Mouse (Mus musculus): ENCODE measurements around the gene Sec61a2. TPM values are rescaled to one million over a fixed set of nuclear protein-coding genes. Genes with fewer than 3 reads are reported as not detected.
A peak's percentile ranks its signal among the peaks of the same experiment; 100 is the strongest.

Sec61a2 gene
- polyA plus RNA-seq, 1 experiment: 10.7 TPM

GRCm38 (mm10) chr2:5923786-5924185, 28.6 kb upstream of the Sec61a2 start:
- Histone ChIP-seq H3K27me3 (ENCODE audit: control insufficient read depth, insufficient read depth, low read length) (no peaks in the 10 kb centered on the region), H3K36me3 (ENCODE audit: control insufficient read depth, insufficient read depth, low read length) (no peaks in the 10 kb centered on the region), H3K4me3 (ENCODE audit: low read depth, low read length) (no peak overlapping the region), H3K4me1 (ENCODE audit: control insufficient read depth, insufficient read depth, insufficient read length, low read length) (no peaks in the 10 kb centered on the region; the same call in 1 of the 2 replicates), H3K27ac (ENCODE audit: insufficient read depth, low read depth, low read length) (no peak overlapping the region)
- 84% methylated on average over 9 of the region's 9 CpGs for WGBS
- TF ChIP-seq POLR2A (IDR thresholded peaks at IDR 0.05; ENCODE audit: low read depth, low read length): no peak
- no peak for TF ChIP-seq CTCF (IDR thresholded peaks at IDR 0.05; ENCODE audit: extremely low read depth, insufficient read length, insufficient replicate concordance, low read depth, low read length)

DNA sequence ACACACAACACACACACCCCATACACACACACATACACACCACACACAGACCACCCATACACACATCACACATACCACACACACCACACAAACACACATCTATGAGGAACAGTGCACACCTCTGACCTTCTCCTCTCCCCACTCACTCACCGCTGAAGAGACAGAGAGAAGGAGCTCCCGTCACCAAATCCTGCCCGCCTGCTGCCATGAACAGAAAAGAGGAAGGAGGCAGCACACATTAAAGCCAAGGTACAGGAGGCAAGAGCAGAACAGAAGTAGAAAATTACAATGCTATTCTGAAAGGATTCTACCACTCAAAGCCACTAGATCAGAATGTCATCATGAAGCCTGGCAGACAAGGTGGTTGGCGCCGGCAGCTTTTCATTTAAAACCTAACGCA, 27.6 kb upstream of the Sec61a2 start:
- H3K4me3 ChIP-seq (ENCODE audit: low read depth, low read length): no peak overlapping the region
- no peaks in the 10 kb centered on the region for H3K27me3 ChIP-seq (ENCODE audit: control insufficient read depth, insufficient read depth, low read length)
- no peaks in the 10 kb centered on the region; the same call in 1 of the 2 replicates for H3K4me1 ChIP-seq (ENCODE audit: control insufficient read depth, insufficient read depth, insufficient read length, low read length)
- 89% methylated on average over 6 of the region's 6 CpGs for WGBS
- TF ChIP-seq CTCF (IDR thresholded peaks at IDR 0.05; ENCODE audit: extremely low read depth, insufficient read length, insufficient replicate concordance, low read depth, low read length): no peak
- no peak for TF ChIP-seq POLR2A (IDR thresholded peaks at IDR 0.05; ENCODE audit: low read depth, low read length)
- H3K36me3 ChIP-seq (ENCODE audit: control insufficient read depth, insufficient read depth, low read length): no peaks in the 10 kb centered on the region
- no peak overlapping the region for H3K27ac ChIP-seq (ENCODE audit: insufficient read depth, low read depth, low read length)

GRCm38 (mm10) chr2:5911282-5911965, 16.2 kb upstream of the Sec61a2 start:
- no peaks in the 10 kb centered on the region for H3K36me3 ChIP-seq (ENCODE audit: control insufficient read depth, insufficient read depth, low read length)
- no peak overlapping the region for H3K27ac ChIP-seq (ENCODE audit: insufficient read depth, low read depth, low read length)
- H3K4me1 ChIP-seq (ENCODE audit: control insufficient read depth, insufficient read depth, insufficient read length, low read length): no peaks in the 10 kb centered on the region
- TF ChIP-seq POLR2A (IDR thresholded peaks at IDR 0.05; ENCODE audit: low read depth, low read length): no peak
- no peak for TF ChIP-seq CTCF (IDR thresholded peaks at IDR 0.05; ENCODE audit: extremely low read depth, insufficient read length, insufficient replicate concordance, low read depth, low read length)
- WGBS: 79% methylated on average over 16 of the region's 16 CpGs
- no peaks in the 10 kb centered on the region for H3K27me3 ChIP-seq (ENCODE audit: control insufficient read depth, insufficient read depth, low read length)
- no peak overlapping the region for H3K4me3 ChIP-seq (ENCODE audit: low read depth, low read length)

GRCm38 (mm10) chr2:5906625-5907024, 11.4 kb upstream of the Sec61a2 start:
- H3K4me3 ChIP-seq (ENCODE audit: low read depth, low read length): no peak overlapping the region
- TF ChIP-seq CTCF (IDR thresholded peaks at IDR 0.05; ENCODE audit: extremely low read depth, insufficient read length, insufficient replicate concordance, low read depth, low read length): peak; percentile 16; the same call in 1 of the 2 replicates
- no peak for TF ChIP-seq POLR2A (IDR thresholded peaks at IDR 0.05; ENCODE audit: low read depth, low read length)
- no peaks in the 10 kb centered on the region for H3K4me1 ChIP-seq (ENCODE audit: control insufficient read depth, insufficient read depth, insufficient read length, low read length)
- 57% methylated on average over 3 of the region's 3 CpGs for WGBS
- H3K27ac ChIP-seq (ENCODE audit: insufficient read depth, low read depth, low read length): no peak overlapping the region
- H3K27me3 ChIP-seq (ENCODE audit: control insufficient read depth, insufficient read depth, low read length): no peaks in the 10 kb centered on the region
- no peaks in the 10 kb centered on the region for H3K36me3 ChIP-seq (ENCODE audit: control insufficient read depth, insufficient read depth, low read length)

GRCm38 (mm10) chr2:5906092-5906491, 10.9 kb upstream of the Sec61a2 start:
- TF ChIP-seq POLR2A (IDR thresholded peaks at IDR 0.05; ENCODE audit: low read depth, low read length): no peak
- TF ChIP-seq CTCF (IDR thresholded peaks at IDR 0.05; ENCODE audit: extremely low read depth, insufficient read length, insufficient replicate concordance, low read depth, low read length): no peak
- Histone ChIP-seq H3K27ac (ENCODE audit: insufficient read depth, low read depth, low read length) (no peak overlapping the region), H3K36me3 (ENCODE audit: control insufficient read depth, insufficient read depth, low read length) (no peaks in the 10 kb centered on the region), H3K27me3 (ENCODE audit: control insufficient read depth, insufficient read depth, low read length) (no peaks in the 10 kb centered on the region), H3K4me1 (ENCODE audit: control insufficient read depth, insufficient read depth, insufficient read length, low read length) (no peaks in the 10 kb centered on the region), H3K4me3 (ENCODE audit: low read depth, low read length) (no peak overlapping the region)
- 27% methylated on average over 5 of the region's 5 CpGs for WGBS

GRCm38 (mm10) chr2:5900145-5900544, 4.9 kb upstream of the Sec61a2 start:
- no peak overlapping the region for H3K4me3 ChIP-seq (ENCODE audit: low read depth, low read length)
- peak; percentile 46; the same call in 1 of the 2 replicates for TF ChIP-seq CTCF (IDR thresholded peaks at IDR 0.05; ENCODE audit: extremely low read depth, insufficient read length, insufficient replicate concordance, low read depth, low read length)
- TF ChIP-seq POLR2A (IDR thresholded peaks at IDR 0.05; ENCODE audit: low read depth, low read length): no peak
- H3K27me3 ChIP-seq (ENCODE audit: control insufficient read depth, insufficient read depth, low read length): no peaks in the 10 kb centered on the region
- H3K36me3 ChIP-seq (ENCODE audit: control insufficient read depth, insufficient read depth, low read length): no peaks in the 10 kb centered on the region
- no peaks in the 10 kb centered on the region for H3K4me1 ChIP-seq (ENCODE audit: control insufficient read depth, insufficient read depth, insufficient read length, low read length)
- 74% methylated on average over 5 of the region's 5 CpGs for WGBS
- H3K27ac ChIP-seq (ENCODE audit: insufficient read depth, low read depth, low read length): no peak overlapping the region

DNA sequence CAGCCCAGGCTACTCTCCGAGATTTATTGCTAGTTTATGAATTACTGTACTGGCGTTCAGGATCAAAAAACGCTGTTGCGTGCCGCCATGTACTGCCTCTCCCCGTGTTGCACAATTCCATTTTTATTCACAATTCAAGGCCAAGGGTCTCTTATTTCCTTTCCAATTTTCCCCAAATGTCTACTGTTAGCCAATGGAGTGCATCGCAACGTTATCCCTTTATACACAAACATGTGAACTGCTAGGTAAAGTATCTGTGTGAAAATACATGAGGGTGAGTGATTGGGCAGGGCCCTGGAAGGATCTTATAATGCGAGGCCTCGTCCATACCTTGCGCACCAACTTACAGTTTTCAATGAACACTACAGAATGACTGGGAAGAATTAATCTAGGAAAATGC, 936 bp downstream of the Sec61a2 start:
- H3K27me3 ChIP-seq (ENCODE audit: control insufficient read depth, insufficient read depth, low read length): no peaks in the 10 kb centered on the region
- H3K4me1 ChIP-seq (ENCODE audit: control insufficient read depth, insufficient read depth, insufficient read length, low read length): 0 out of 2 replicates have a peak, but pooled peaks cover 1% of the 10 kb centered on the region
- no peak for TF ChIP-seq CTCF (IDR thresholded peaks at IDR 0.05; ENCODE audit: extremely low read depth, insufficient read length, insufficient replicate concordance, low read depth, low read length)
- no peak for TF ChIP-seq POLR2A (IDR thresholded peaks at IDR 0.05; ENCODE audit: low read depth, low read length)
- peaks cover 12% of the 10 kb centered on the region for H3K36me3 ChIP-seq (ENCODE audit: control insufficient read depth, insufficient read depth, low read length)
- WGBS: 15% methylated on average over 11 of the region's 11 CpGs
- peak overlapping the region; percentile 32; the same call in 1 of the 2 replicates for H3K4me3 ChIP-seq (ENCODE audit: low read depth, low read length)
- no peak overlapping the region for H3K27ac ChIP-seq (ENCODE audit: insufficient read depth, low read depth, low read length)
